Mouse (Mus musculus) skeletal muscle tissue, postnatal 0 days (tissue): ENCODE measurements around the gene Higd1a. TPM values are rescaled to one million over a fixed set of nuclear protein-coding genes. Genes with fewer than 3 reads are reported as not detected.

Source experiments
- polyA plus RNA-seq: library from polyadenylated mRNA; unstranded; fragments of >200 nt; fragmentation: Nextera tagmentation; extraction: Ambion mirVana; gene quantifications from 2 replicates; pipeline ENCODE4 v1.2.1, GENCODE M21; 2015

Gene Higd1a
- 168 and 184 TPM in 2 replicates for polyA plus RNA-seq

DNA sequence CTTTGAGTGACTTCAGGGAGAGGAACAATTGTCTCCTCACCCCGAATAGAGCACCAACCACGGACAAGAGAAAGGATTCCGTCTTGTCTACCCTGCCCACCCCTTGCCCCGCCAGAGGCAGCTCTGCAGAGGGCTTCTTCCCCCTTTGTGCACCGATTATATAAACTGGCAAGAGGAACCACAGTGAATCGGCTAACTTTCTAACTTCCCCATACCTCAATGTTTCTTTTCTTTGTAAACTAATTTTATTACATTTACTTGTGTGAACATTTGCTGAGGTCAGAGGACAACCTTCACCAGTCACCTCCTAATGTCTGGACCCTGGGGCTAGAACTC is at the start of gene Higd1a:
Higd1a (minus strand) TSS at position 210 of the 336 bp plus-strand sequence.

DNA sequence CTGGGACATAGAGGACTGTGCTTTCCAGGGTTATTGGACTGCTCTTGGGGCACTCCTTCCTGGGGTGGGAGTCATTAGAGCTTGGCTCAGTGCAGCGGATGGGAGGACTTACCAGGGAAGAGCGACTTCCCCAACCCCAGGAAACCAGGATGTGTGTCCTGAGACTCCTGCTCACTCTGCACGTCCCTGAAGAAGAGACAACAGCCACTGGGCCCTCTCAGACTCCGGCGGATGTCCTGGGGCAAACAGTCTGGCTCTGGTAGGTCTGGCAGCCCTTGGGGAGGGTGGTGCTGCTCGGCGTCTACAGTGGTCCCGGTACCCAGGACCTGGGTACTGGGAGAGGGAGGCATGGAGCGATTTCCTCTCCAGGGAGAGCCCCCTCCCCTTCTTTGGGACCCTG is 40.1 kb upstream of the Higd1a start, which contains the start of gene Ackr2:
Ackr2 (plus strand) TSS at position 111 of the 400 bp plus-strand sequence.

DNA sequence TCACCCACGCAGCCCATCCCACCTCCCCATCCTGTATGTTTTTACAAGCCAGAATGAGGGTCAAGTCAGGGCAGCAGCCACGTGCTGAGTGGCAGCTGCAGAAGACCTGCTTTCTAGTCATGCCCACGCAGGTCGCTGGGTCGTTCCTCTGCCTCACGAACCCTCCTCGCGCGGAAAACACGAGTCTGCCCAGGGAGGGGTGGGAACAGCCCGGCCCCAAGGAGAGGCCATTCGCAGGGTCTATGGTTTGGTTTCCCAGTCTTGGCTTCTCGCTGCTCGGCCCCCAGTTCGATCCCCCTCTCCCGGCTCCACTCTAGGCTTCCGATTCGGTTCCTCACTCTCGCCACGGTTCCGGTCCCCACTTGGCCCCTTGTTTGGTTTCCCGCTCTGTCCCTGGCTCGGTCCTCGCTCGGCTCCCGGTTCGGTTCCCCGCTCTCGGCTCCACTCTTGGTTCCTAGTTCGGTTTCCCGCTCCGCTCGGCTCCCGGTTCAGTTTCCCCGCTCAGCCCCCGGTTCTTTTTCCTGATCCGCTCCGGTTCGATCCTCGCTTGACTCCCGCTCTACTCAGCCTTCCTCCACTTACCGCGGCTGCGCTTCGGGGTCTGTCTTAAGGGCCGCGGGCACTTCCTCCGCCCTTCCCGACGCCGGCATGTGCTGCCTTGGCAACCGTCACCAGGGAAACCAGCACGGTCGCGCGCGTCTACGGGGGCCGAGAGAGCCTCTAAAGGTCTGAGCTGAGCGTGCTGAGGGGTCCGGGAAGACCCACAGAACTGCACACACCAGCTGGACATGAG is 19.1 kb downstream of the Higd1a start, which contains the start of gene Ccdc13:
Ccdc13 (minus strand) TSS at position 633 of the 793 bp plus-strand sequence.

Other genes starting within 250 kb of the Higd1a start
- 1.00 and 1.4 TPM in 2 replicates for gene Lyzl4, start 216.3 kb downstream of the Higd1a start, polyA plus RNA-seq
- gene Vipr1, start 215.6 kb downstream of the Higd1a start, polyA plus RNA-seq, result 0.14 and 0.16 TPM in 2 replicates
- 4.2 and 5.4 TPM in 2 replicates for gene Sec22c, start 152.9 kb downstream of the Higd1a start, polyA plus RNA-seq
- gene Ss18l2, start 148.0 kb downstream of the Higd1a start, polyA plus RNA-seq, result 236 and 265 TPM in 2 replicates
- gene Nktr, start 139.2 kb downstream of the Higd1a start, polyA plus RNA-seq, result 32.3 and 33.4 TPM in 2 replicates
- 22.4 and 24.3 TPM in 2 replicates for gene Zfp651, start 99.0 kb downstream of the Higd1a start, polyA plus RNA-seq
- gene Klhl40, start 80.8 kb downstream of the Higd1a start, polyA plus RNA-seq, result 224 and 241 TPM in 2 replicates
- gene Hhatl, start 65.9 kb downstream of the Higd1a start, polyA plus RNA-seq, result 103 and 119 TPM in 2 replicates
- 0.15 and 0.24 TPM in 2 replicates for gene Ccdc13, start 18.9 kb downstream of the Higd1a start, polyA plus RNA-seq
- 0.37 and 0.45 TPM in 2 replicates for gene Ackr2, start 40.0 kb upstream of the Higd1a start, polyA plus RNA-seq
- not detected in 2 replicates for gene Cyp8b1, start 57.9 kb upstream of the Higd1a start, polyA plus RNA-seq
- 3.4 and 4.4 TPM in 2 replicates for gene Fam198a, start 92.6 kb upstream of the Higd1a start, polyA plus RNA-seq
- gene Pomgnt2, start 138.7 kb upstream of the Higd1a start, polyA plus RNA-seq, result 7.0 and 7.8 TPM in 2 replicates